Mouse (Mus musculus) midbrain, postnatal 0 days (tissue): Measurements from ENCODE around the gene Mavs. TPM values are rescaled to one million over a fixed set of nuclear protein-coding genes. Genes with fewer than 3 reads are reported as not detected.

Source experiments
- ATAC-seq: fragments of 200-750 bp; cut with Nextera tagmentation; 2 replicates; pipeline ENCODE4 v1.8.0; 2017; ENCODE audit warnings: moderate number of reproducible peaks, mild to moderate bottlenecking, moderate TSS enrichment, moderate library complexity; ENCODE audit not compliant: low FRiP score
- DNase-seq: peaks from one replicate; pipeline ENCODE4 v3.0.0-alpha.2; 2015; ENCODE audit warnings: low spot score
- H3K27ac ChIP-seq: fragments of 300-500 bp; sonication (generic); 2 replicates; pipeline ENCODE4 v1.5.1; 2014; ENCODE audit warnings: low read depth, mild to moderate bottlenecking, low read length, mixed read lengths
- H3K27me3 ChIP-seq: fragments of 300-500 bp; sonication (generic); 2 replicates; pipeline ENCODE4 v1.6.1; 2014; ENCODE audit warnings: low read length, control low read depth, mixed read lengths; ENCODE audit not compliant: insufficient read depth
- H3K36me3 ChIP-seq: fragments of 300-500 bp; sonication (generic); 2 replicates; pipeline ENCODE4 v1.6.1; 2014; ENCODE audit warnings: low read length, control low read depth, mixed read lengths; ENCODE audit not compliant: insufficient read depth
- H3K4me1 ChIP-seq: fragments of 300-500 bp; sonication (generic); 2 replicates; pipeline ENCODE4 v1.6.1; 2014; ENCODE audit warnings: mild to moderate bottlenecking, control low read depth, antibody characterized with exemption, low read length, mixed read lengths; ENCODE audit not compliant: insufficient read depth
- H3K4me2 ChIP-seq: fragments of 300-500 bp; sonication (generic); 2 replicates; pipeline ENCODE4 v1.6.1; 2014; ENCODE audit warnings: low read depth, mild to moderate bottlenecking, low read length, mixed read lengths; ENCODE audit not compliant: poor library complexity, severe bottlenecking
- H3K4me3 ChIP-seq: fragments of 300-500 bp; sonication (generic); 2 replicates; pipeline ENCODE4 v1.5.1; 2014; ENCODE audit warnings: low read depth, mild to moderate bottlenecking, low read length, moderate library complexity
- H3K9ac ChIP-seq: fragments of 300-500 bp; sonication (generic); replicated peaks from 2 replicates; pipeline ENCODE4 v1.6.1; 2014; ENCODE audit warnings: mild to moderate bottlenecking, low read length, moderate library complexity, mixed read lengths; ENCODE audit not compliant: poor library complexity, severe bottlenecking
- H3K9me3 ChIP-seq: fragments of 300-500 bp; sonication (generic); 2 replicates; pipeline ENCODE4 v1.6.1; 2016; ENCODE audit warnings: low read length, control low read depth
- CTCF ChIP-seq: IDR thresholded peaks from 2 replicates; pipeline ENCODE4 v1.5.1; 2016; ENCODE audit warnings: antibody characterized with exemption, mild to moderate bottlenecking
- WGBS: fragments of 180-500 bp; shearing (Covaris S2); extraction: QIAGEN DNeasy Blood & Tissue Kit; methylation state at CpG from one replicate; pipeline ENCODE4 v1.1.7; 2014; 5-methylcytosine and 5-hydroxymethylcytosine counted together
- polyA plus RNA-seq: library from polyadenylated mRNA; unstranded; fragments of >200 nt; fragmentation: Nextera tagmentation; extraction: Ambion mirVana; gene quantifications from 2 replicates; pipeline ENCODE4 v1.2.1, GENCODE M21; 2015
- total RNA-seq: library from RNA; depleted of rRNA; stranded (reverse); fragments of >200 nt; gene quantifications from 2 replicates; pipeline ENCODE4 v1.2.3, GENCODE M21; 2014

The Mavs gene
- total and polyA plus RNA-seq, 2 experiments from 2014 or later, result 4.0 to 10.9 TPM

- whole genome bisulfite sequencing, result 83% methylated on average over 3 of the region's 3 CpGs
- Histone ChIP-seq H3K36me3 (no peaks in the 10 kb centered on the region), H3K4me2 (no peak overlapping the region), H3K9ac (no peak overlapping the region), H3K27ac (no peak overlapping the region), H3K4me3 (no peak overlapping the region), H3K9me3 (no peaks in the 10 kb centered on the region), H3K4me1 (no peaks in the 10 kb centered on the region), H3K27me3 (no peaks in the 10 kb centered on the region)
- DNase-seq, result no peak
- no peak for TF ChIP-seq CTCF
- no peak for ATAC-seq
These were observed 6.6 kb upstream of the Mavs start for GRCm38 (mm10) chr2:131227243-131227642.

DNA sequence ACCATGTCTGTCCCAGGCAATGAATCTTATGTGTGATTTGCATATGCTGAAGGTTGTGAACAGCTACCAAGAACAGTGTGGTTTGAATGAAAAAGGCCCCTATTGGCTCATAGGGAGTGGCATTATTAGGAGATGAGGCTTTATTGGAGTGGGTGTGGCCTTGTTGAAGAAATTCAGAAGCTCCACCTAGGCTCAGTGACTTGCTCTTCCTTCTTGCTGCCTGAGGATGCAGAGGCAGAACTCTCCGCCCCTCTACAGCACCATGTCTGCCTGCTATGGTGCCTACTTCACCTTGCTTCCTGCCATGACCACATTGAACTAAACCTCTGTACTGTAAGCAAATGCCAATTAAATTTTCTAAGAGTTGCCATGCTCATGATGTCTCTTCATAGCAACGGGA, 1.3 kb upstream of the Mavs start:
- H3K9ac ChIP-seq, result no peak overlapping the region
- 89% methylated on average over 2 of the region's 2 CpGs for WGBS
- no peak for ATAC-seq
- H3K4me2 ChIP-seq, result no peak overlapping the region
- no peak overlapping the region for H3K27ac ChIP-seq
- peaks cover 5% of the 10 kb centered on the region; the same call in 1 of the 2 replicates for H3K4me1 ChIP-seq
- no peaks in the 10 kb centered on the region for H3K27me3 ChIP-seq
- H3K9me3 ChIP-seq, result no peaks in the 10 kb centered on the region
- no peak overlapping the region for H3K4me3 ChIP-seq
- H3K36me3 ChIP-seq, result no peaks in the 10 kb centered on the region
- TF ChIP-seq CTCF, result no peak
- no peak for DNase-seq

GRCm38 (mm10) chr2:131234127-131234650, 326 bp downstream of the Mavs start:
- no peaks in the 10 kb centered on the region for H3K27me3 ChIP-seq
- WGBS, result 11% methylated on average over 28 of the region's 28 CpGs
- DNase-seq, result no peak
- TF ChIP-seq CTCF, result no peak
- H3K4me1 ChIP-seq, result peaks cover 5% of the 10 kb centered on the region; the same call in 1 of the 2 replicates
- H3K27ac ChIP-seq, result 0 out of 2 replicates have a peak overlapping the region, but pooled peaks have one; percentile 26
- peak overlapping the region; percentile 41 for H3K4me3 ChIP-seq
- ATAC-seq, result peak; percentile 55; the same call in 1 of the 2 replicates
- H3K9me3 ChIP-seq, result no peaks in the 10 kb centered on the region
- H3K4me2 ChIP-seq, result peak overlapping the region; percentile 85
- peak overlapping the region; percentile 60 for H3K9ac ChIP-seq
- no peaks in the 10 kb centered on the region for H3K36me3 ChIP-seq

- Histone ChIP-seq H3K9ac (no peak overlapping the region), H3K27me3 (no peaks in the 10 kb centered on the region), H3K27ac (no peak overlapping the region), H3K36me3 (peaks cover 4% of the 10 kb centered on the region; the same call in 1 of the 2 replicates), H3K4me1 (peaks cover 5% of the 10 kb centered on the region; the same call in 1 of the 2 replicates), H3K9me3 (no peaks in the 10 kb centered on the region), H3K4me3 (no peak overlapping the region), H3K4me2 (no peak overlapping the region; the same call in 1 of the 2 replicates)
- WGBS, result 84% methylated on average over 7 of the region's 7 CpGs
- ATAC-seq (no peak), DNase-seq (no peak)
- no peak for TF ChIP-seq CTCF
These were observed 1.2 kb downstream of the Mavs start for GRCm38 (mm10) chr2:131234970-131235635.

DNA sequence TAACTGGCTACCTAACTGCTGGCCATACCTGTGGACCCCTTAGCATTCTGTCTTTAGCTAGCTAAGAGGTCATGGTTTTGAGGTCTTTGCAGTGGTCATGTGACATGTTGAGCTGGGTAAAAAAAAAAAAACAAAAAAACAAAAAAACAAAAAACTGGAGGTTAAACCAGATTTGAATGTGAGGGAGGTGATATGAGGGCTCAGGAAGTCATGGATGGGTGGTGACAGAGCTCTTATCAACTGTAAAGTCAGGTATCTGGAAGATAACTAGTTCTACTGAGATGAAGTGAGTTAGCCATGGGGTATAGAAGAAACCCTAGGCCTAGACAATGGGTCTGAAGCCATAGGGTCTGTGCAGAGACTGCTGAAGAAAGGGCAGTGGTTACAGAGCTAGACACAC, 8.3 kb downstream of the Mavs start:
- no peaks in the 10 kb centered on the region for H3K27me3 ChIP-seq
- no peaks in the 10 kb centered on the region for H3K4me1 ChIP-seq
- no peak for DNase-seq
- H3K9ac ChIP-seq, result no peak overlapping the region
- H3K27ac ChIP-seq, result no peak overlapping the region
- no peaks in the 10 kb centered on the region for H3K9me3 ChIP-seq
- no peak overlapping the region for H3K4me2 ChIP-seq
- peaks cover 16% of the 10 kb centered on the region for H3K36me3 ChIP-seq
- no peak for ATAC-seq
- no peak overlapping the region for H3K4me3 ChIP-seq
- TF ChIP-seq CTCF, result no peak

- Histone ChIP-seq H3K27ac (no peak overlapping the region), H3K4me3 (no peak overlapping the region), H3K9me3 (no peaks in the 10 kb centered on the region), H3K27me3 (no peaks in the 10 kb centered on the region), H3K36me3 (peaks cover 16% of the 10 kb centered on the region), H3K4me2 (no peak overlapping the region), H3K9ac (no peak overlapping the region), H3K4me1 (no peaks in the 10 kb centered on the region)
- DNase-seq (no peak), ATAC-seq (no peak)
- WGBS, result 95% methylated on average over 7 of the region's 7 CpGs
- TF ChIP-seq CTCF, result no peak
These were observed 9.1 kb downstream of the Mavs start for GRCm38 (mm10) chr2:131242929-131243328.
